Mouse (Mus musculus) kidney, postnatal 25 days (tissue): Measurements from ENCODE around the gene Rpl31.

ENCODE experiments used
- DNase-seq, 2 experiments: peaks; one replicate each; pipeline ENCODE4 v3.0.0; 2021; ENCODE audit warnings: mixed read lengths in 2 of 2

The Rpl31 gene

DNA sequence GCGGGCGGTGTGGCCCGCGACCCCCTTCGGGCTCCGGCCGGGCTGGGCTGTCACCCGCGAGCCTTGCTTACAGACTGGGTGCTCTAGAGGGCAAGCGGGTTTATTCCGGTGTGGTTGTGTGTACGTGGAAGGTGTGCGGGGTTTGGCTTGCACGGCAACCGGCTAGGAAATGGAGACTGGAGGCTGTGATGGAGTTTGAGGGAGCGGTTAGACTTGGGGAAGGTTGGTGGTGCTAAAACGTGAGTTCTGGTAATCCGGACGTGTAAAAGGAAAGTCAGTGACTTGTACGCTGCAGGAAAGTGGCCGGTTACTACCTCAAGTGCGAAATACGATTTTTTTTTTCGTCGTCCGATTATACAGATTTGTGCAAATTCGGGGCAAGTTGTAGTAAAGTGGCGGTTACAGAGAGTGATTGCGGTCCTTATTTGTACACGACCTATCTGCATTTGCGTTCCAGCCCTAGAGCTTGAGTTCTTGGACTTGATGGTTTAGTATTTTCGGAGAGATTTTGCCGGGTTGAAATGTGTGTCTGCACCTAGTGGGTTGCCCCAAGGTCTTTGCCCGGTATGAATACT, 712 bp downstream of the Rpl31 start:
- DNase-seq, result no peak

GRCm38 (mm10) chr1:39370431-39370830, 2.8 kb downstream of the Rpl31 start:
- no peak for DNase-seq

- no peak for DNase-seq
These were observed 4.7 kb downstream of the Rpl31 start for GRCm38 (mm10) chr1:39372220-39372843.

DNA sequence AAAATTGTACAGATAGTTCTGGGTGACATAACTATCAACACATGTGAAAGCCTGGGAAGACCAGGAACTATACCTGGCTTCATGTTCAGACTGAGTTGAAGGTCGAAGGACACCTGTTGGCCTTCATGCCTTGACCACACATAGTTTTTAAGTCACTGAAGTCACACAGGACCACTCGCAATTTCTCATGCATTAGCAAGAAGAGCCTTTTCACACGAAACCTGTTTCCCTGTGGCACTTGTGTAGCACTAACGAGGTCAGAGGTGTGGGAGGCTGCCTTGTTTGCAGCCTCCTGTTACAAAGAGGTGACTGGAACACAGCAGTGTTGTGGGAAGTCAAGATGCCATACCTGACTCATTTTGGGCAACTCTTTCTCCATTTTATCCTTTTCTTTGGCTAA, 5.7 kb downstream of the Rpl31 start:
- no peak for DNase-seq

DNA sequence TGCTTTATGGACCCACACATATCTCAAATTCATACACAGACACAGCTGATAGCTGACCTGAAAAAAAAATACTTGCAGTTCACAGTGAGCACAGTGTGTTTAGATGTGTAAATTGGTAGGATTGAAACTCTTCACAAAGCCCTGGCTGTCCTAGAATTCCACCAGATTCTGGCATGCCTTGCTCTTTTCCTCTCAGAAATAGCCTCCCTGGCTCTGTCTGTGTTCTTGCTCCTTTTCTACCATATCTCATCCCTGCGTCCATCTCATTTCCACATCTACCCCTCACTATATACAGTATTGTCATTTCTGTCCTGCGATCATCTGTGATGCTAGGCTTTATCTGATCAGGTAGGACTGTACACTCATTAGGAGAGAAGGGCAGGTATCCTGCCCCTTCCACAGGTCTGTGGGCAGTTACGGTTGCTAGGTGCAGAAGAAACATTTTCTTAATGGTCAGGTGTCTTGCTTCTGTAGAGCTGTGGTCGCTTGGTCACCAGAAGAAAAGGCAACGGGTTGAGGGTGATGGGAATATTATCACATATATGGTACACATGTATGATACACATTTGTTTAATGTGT, 6.7 kb downstream of the Rpl31 start:
- DNase-seq, result no peak

GRCm38 (mm10) chr1:39376121-39376520, 8.5 kb downstream of the Rpl31 start:
- DNase-seq, result no peak

- no peak for DNase-seq
These were observed 9.1 kb downstream of the Rpl31 start for GRCm38 (mm10) chr1:39376726-39377240.

DNA sequence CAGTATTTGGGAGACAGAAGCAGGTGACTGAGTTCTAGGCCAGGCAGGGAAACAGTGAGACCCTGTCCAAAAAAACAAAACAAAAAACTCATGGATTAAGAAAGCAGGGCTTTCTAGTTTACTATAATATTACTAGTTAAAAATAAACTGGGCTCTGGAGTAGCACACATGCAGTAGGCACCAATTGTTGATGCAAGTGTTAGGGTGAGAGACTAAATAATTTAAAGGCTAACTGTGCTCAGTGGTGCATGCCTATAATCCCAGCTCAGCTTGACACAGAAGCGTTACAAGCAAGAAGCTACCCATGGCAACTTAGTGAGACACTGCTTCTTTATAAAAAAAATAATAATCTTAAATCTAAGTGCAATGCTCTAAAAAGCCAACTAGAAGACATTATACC, 10.9 kb downstream of the Rpl31 start:
- DNase-seq, result no peak

- DNase-seq, result no peak
These were observed 11.4 kb downstream of the Rpl31 start for GRCm38 (mm10) chr1:39379021-39379420.

- no peak for DNase-seq
These were observed 13.4 kb downstream of the Rpl31 start for GRCm38 (mm10) chr1:39381017-39381416.

DNA sequence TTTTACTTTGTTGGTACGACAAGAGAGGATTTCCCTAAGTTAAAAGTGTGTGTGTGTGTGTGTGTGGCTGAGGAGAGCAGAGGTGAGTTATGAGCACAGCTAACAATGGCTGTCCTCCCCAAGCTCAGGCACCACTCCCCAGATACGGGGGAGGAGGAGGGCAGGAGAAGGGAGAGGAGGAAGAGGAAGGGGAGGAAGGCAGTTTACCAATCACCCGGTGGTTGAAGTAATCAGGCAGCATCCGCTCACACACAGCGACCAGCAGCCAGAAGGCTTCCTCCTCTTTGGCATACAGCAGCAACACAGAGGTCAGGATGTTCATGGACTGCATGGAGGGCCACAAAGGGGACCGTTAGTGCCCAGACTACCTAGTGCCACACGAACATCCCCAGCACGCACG, 17.3 kb downstream of the Rpl31 start:
- DNase-seq, result no peak

- no peak for DNase-seq
These were observed 18.8 kb downstream of the Rpl31 start for GRCm38 (mm10) chr1:39386456-39386855.

- DNase-seq, result no peak
These were observed 19.9 kb downstream of the Rpl31 start for GRCm38 (mm10) chr1:39387497-39387896.

DNA sequence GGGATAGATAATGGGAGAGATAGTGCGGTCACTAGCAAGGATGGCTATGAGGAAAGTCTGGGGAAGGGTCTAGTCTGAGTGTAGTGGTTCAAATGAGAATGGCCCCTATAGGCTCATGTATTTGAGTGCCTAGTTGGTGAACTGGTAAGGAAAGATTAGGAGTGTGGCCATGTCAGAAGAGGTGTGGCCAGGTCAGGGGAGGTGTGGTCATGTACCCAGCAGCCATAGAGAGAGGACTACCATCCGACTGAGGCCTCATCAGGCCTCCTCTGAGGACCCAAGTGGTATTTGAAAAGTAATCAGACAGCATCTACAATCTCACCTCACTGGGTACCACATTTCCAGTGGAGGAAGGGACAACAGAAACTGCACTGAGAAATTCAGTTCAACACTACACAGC, 20.5 kb downstream of the Rpl31 start:
- DNase-seq, result no peak

GRCm38 (mm10) chr1:39389338-39389737, 21.7 kb downstream of the Rpl31 start:
- no peak for DNase-seq

GRCm38 (mm10) chr1:39391652-39392051, 24.0 kb downstream of the Rpl31 start:
- no peak for DNase-seq

DNA sequence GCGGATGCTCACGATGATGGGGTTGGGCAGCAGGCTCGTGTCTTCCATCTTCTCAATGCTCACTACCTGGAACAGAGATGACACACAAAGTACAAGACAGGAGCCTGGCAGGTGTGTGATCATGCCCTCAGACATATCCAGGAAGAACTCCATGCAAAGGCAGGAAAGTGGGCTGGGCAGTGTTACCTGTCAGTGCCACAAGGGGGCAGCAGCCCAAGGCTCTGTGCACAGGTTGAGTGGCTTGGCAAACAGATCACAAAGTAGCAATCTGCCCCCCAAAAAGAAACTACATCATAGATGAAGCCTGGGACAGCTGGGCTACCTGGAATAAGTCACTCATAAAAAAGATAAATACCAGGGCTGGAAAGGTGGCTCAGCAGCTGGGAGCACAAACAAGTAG, 24.5 kb downstream of the Rpl31 start:
- DNase-seq, result peak; percentile 74 to 81

- no peak for DNase-seq
These were observed 25.7 kb downstream of the Rpl31 start for GRCm38 (mm10) chr1:39393217-39393867.

- DNase-seq, result peak; percentile 52 to 70
These were observed 26.5 kb downstream of the Rpl31 start for GRCm38 (mm10) chr1:39394096-39394495.

GRCm38 (mm10) chr1:39394650-39395049, 27.0 kb downstream of the Rpl31 start:
- no peak for DNase-seq

DNA sequence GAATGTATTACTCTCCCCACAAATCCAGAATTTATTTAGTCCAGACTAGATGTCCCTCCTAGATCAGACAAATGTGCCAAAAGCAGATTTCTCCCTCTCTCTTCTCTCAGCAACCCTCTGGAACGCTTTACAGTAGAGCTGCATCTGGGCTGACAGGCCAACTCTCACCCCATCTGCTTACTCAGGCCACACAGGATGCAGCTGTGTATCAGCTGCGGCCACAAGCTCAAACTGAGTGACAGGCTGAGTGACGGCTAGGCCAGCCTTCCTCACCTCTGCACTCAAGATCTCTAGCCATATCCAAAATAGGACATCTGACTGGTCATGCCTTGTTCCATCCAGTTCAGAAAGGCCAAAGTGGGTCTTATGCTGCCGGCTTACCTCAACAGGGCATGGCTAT, 28.7 kb downstream of the Rpl31 start:
- DNase-seq, result no peak

DNA sequence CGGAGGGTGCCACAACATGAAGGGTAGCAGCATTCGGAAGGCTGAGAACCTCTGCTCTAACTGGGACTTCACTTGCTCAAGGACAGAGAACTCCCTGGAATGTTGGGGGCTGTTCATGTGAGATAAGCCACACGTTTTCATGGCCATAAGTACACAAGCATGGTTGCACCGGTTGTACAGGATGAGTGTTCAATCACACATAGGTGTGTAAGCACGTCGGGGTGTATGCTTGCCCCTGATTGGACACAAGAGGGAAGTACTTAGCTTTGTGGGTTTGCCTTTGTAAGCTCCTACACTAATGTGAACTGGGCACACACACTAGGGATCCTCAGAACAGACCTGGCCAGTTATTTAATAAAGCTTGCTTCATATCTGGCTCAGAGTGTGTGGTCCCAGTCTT, 30.6 kb downstream of the Rpl31 start:
- no peak for DNase-seq

- DNase-seq, result peak in 1 of 2 experiments; percentile 26
These were observed 31.6 kb downstream of the Rpl31 start for GRCm38 (mm10) chr1:39399228-39399627.

DNA sequence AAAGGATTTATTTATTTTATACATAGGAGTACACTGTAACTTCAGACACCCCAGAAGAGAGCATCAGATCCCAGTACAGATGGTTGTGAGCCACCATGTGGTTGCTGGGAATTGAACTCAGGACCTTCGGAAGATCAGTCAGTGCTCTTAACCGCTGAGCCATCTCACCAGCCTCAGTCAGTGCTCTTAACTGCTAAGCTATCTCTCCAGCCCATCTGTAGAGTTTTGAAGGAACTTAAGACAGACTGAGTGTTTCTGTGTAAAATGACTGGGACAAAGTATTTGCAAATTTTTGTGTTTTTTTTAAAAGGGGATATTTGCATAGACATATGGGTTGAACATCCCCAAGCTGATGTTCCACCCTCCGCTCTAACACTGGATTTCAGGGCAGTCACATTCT, 32.5 kb downstream of the Rpl31 start:
- no peak for DNase-seq
